Mouse (Mus musculus): ENCODE results near the gene Ehmt2.

DNA sequence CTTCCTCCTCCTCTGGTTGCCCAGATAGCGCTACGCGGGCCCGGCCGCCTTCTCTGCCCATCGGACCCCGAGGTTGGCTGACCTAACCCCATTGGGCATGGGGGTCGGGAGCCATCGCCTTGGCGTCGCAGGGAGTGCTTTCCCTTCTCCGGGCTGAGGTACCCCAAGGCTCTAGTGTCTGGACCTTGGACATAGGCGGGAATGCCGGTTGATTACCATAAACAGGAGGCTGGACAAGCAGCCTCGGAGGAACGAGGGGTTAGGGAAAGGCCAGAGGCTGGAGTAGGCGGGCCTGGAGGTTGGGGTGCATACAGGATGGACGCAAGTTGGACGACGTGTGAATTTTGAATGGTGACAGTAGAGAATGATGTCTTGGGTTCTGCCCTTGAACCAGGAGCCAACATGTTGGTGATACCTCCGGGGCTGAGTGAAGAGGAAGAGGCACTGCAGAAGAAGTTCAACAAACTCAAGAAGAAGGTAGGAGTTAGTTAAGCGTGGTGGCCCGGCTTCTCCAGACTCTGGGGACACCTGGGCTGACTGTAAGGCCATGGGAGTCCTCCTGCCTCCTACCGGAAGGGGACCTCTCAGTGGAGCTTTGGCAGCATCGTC is 47.6 kb upstream of the Ehmt2 start:
- TF ChIP-seq CTCF (IDR thresholded peaks at IDR 0.05; ENCODE audit: extremely low read depth, insufficient read length, insufficient replicate concordance, low read depth, low read length): no peak
- TF ChIP-seq POLR2A (IDR thresholded peaks at IDR 0.05; ENCODE audit: low read depth, low read length): no peak
